Mouse (Mus musculus) MEL (cell line): Measurements from ENCODE around the gene Eef1b2. TPM values are rescaled to one million over a fixed set of nuclear protein-coding genes. Genes with fewer than 3 reads are reported as not detected.

ENCODE experiments used
- DNase-seq: peaks from one replicate; pipeline ENCODE4 v3.0.0; 2011; ENCODE audit warnings: low read depth, low spot score
- H3K27ac ChIP-seq: 2 replicates; pipeline ENCODE4 v1.5.1; 2012; ENCODE audit warnings: low read depth, mild to moderate bottlenecking, control low read depth, low read length, moderate library complexity; ENCODE audit not compliant: control insufficient read depth
- H3K27me3 ChIP-seq, 2 experiments: fragments of 150-350 bp in 1 of 2; sonication (generic) in 1 of 2; 2 replicates each; pipeline ENCODE4 v1.6.1; 2012; ENCODE audit warnings: low read length in 2 of 2, mild to moderate bottlenecking in 2 of 2, improper control_type of control experiment in 1 of 2, moderate library complexity in 1 of 2; ENCODE audit not compliant: insufficient read depth in 2 of 2, control insufficient read depth in 1 of 2
- H3K36me3 ChIP-seq, 2 experiments: 2 replicates each; pipeline ENCODE4 v1.6.1; 2012 to 2014; ENCODE audit warnings: low read length in 2 of 2, improper control_type of control experiment in 1 of 2, inconsistent platforms in 1 of 2, mild to moderate bottlenecking in 1 of 2; ENCODE audit not compliant: insufficient read depth in 2 of 2, control insufficient read depth in 1 of 2
- H3K4me1 ChIP-seq, 2 experiments: fragments of 150-350 bp in 1 of 2; sonication (generic) in 1 of 2; 2 replicates each; pipeline ENCODE4 v1.6.1; 2012; ENCODE audit warnings: low read length in 2 of 2, improper control_type of control experiment in 1 of 2, mild to moderate bottlenecking in 1 of 2; ENCODE audit not compliant: insufficient read depth in 2 of 2, control insufficient read depth in 1 of 2
- H3K4me3 ChIP-seq, 2 experiments: fragments of 150-350 bp in 1 of 2; sonication (generic) in 1 of 2; 2 replicates each; pipeline ENCODE4 v1.5.1; 2012; ENCODE audit warnings: low read depth in 2 of 2, low read length in 2 of 2, mild to moderate bottlenecking in 2 of 2, moderate library complexity in 2 of 2, control low read depth in 1 of 2, improper control_type of control experiment in 1 of 2; ENCODE audit not compliant: control insufficient read depth in 1 of 2, insufficient read depth in 1 of 2
- H3K79me2 ChIP-seq: 2 replicates; pipeline ENCODE4 v1.6.1; 2012; ENCODE audit warnings: mild to moderate bottlenecking, low read length, moderate library complexity; ENCODE audit not compliant: control insufficient read depth, poor library complexity, insufficient read depth
- H3K9ac ChIP-seq: 2 replicates; pipeline ENCODE4 v1.6.1; 2012; ENCODE audit warnings: low read depth, mild to moderate bottlenecking, control low read depth, low read length, moderate library complexity; ENCODE audit not compliant: control insufficient read depth, poor library complexity, severe bottlenecking
- H3K9me3 ChIP-seq: fragments of 150-350 bp; sonication (generic); replicated peaks from 2 replicates; pipeline ENCODE4 v1.6.1; 2012; ENCODE audit warnings: mild to moderate bottlenecking, low read length, improper control_type of control experiment, moderate library complexity; ENCODE audit not compliant: insufficient read depth
- ELF1 ChIP-seq: IDR thresholded peaks from 2 replicates; pipeline ENCODE4 v1.6.1; 2014; ENCODE audit warnings: low read depth, mild to moderate bottlenecking, inconsistent platforms, low read length, improper control_type of control experiment, moderate library complexity
- EP300 ChIP-seq, 2 experiments: IDR thresholded peaks; 2 replicates each; pipeline ENCODE4 v1.6.1; 2011; ENCODE audit warnings: improper control_type of control experiment in 2 of 2, low read length in 2 of 2, low read depth in 1 of 2, mild to moderate bottlenecking in 1 of 2
- ETS1 ChIP-seq: IDR thresholded peaks from 2 replicates; pipeline ENCODE4 v1.6.1; 2012; ENCODE audit warnings: low read depth, mild to moderate bottlenecking, inconsistent platforms, low read length, improper control_type of control experiment, moderate library complexity
- GABPA ChIP-seq: IDR thresholded peaks from 2 replicates; pipeline ENCODE4 v1.6.1; 2012; ENCODE audit warnings: low read depth, mild to moderate bottlenecking, inconsistent platforms, low read length, improper control_type of control experiment, moderate library complexity
- KAT2A ChIP-seq: conservative IDR thresholded peaks from 2 replicates; pipeline ENCODE4 v1.6.1; 2012; ENCODE audit warnings: low read depth, low read length, improper control_type of control experiment, inconsistent platforms
- MAX ChIP-seq: IDR thresholded peaks from 2 replicates; pipeline ENCODE4 v1.6.1; 2011; ENCODE audit warnings: low read length, improper control_type of control experiment
- MAZ ChIP-seq: IDR thresholded peaks from 2 replicates; pipeline ENCODE4 v1.6.1; 2012; ENCODE audit warnings: low read depth, mild to moderate bottlenecking, inconsistent platforms, low read length, improper control_type of control experiment
- MEF2A ChIP-seq: IDR thresholded peaks from 2 replicates; pipeline ENCODE4 v1.6.1; 2014; ENCODE audit warnings: low read depth, mild to moderate bottlenecking, inconsistent platforms, low read length, improper control_type of control experiment; ENCODE audit not compliant: poor library complexity, insufficient replicate concordance, severe bottlenecking; ENCODE audit errors: extremely low read depth
- MYC ChIP-seq: IDR thresholded peaks from 2 replicates; pipeline ENCODE4 v1.6.1; 2011; ENCODE audit warnings: low read depth, mild to moderate bottlenecking, low read length, improper control_type of control experiment, moderate library complexity
- NELFE ChIP-seq: IDR thresholded peaks from 2 replicates; pipeline ENCODE4 v1.6.1; 2011; ENCODE audit warnings: low read depth, low read length, improper control_type of control experiment
- NRF1 ChIP-seq: IDR thresholded peaks from 2 replicates; pipeline ENCODE4 v1.6.1; 2014; ENCODE audit warnings: low read depth, mild to moderate bottlenecking, inconsistent platforms, low read length, improper control_type of control experiment, moderate library complexity; ENCODE audit not compliant: poor library complexity, insufficient read depth, severe bottlenecking
- POLR2A ChIP-seq, 2 experiments: IDR thresholded peaks; 2 replicates each; pipeline ENCODE4 v1.6.1; 2011 to 2012; ENCODE audit warnings: low read length in 2 of 2, mild to moderate bottlenecking in 2 of 2, control low read depth in 1 of 2, improper control_type of control experiment in 1 of 2, low read depth in 1 of 2, moderate library complexity in 1 of 2; ENCODE audit not compliant: control insufficient read depth in 1 of 2, insufficient read depth in 1 of 2, poor library complexity in 1 of 2
- POLR2AphosphoS5 ChIP-seq: IDR thresholded peaks from 2 replicates; pipeline ENCODE4 v1.6.1; 2012; ENCODE audit warnings: low read depth, borderline replicate concordance, mild to moderate bottlenecking, inconsistent platforms, low read length, moderate library complexity, mixed read lengths
- RCOR1 ChIP-seq: IDR thresholded peaks from 2 replicates; pipeline ENCODE4 v1.6.1; 2012; ENCODE audit warnings: low read depth, mild to moderate bottlenecking, inconsistent platforms, low read length, improper control_type of control experiment
- SIN3A ChIP-seq: IDR thresholded peaks from 2 replicates; pipeline ENCODE4 v1.6.1; 2012; ENCODE audit warnings: low read length, improper control_type of control experiment, inconsistent platforms
- SMC3 ChIP-seq: IDR thresholded peaks from 2 replicates; pipeline ENCODE4 v1.6.1; 2011; ENCODE audit warnings: low read depth, low read length, improper control_type of control experiment
- TAL1 ChIP-seq: IDR thresholded peaks from 2 replicates; pipeline ENCODE4 v1.6.1; 2012; ENCODE audit warnings: mild to moderate bottlenecking, inconsistent platforms, low read length, moderate library complexity, mixed read lengths
- TBP ChIP-seq: IDR thresholded peaks from 2 replicates; pipeline ENCODE4 v1.8.0; 2011; ENCODE audit warnings: low read depth, low read length, improper control_type of control experiment
- TCF12 ChIP-seq: IDR thresholded peaks from 2 replicates; pipeline ENCODE4 v1.6.1; 2014; ENCODE audit warnings: low read depth, mild to moderate bottlenecking, inconsistent platforms, low read length, improper control_type of control experiment, moderate library complexity
- UBTF ChIP-seq: IDR thresholded peaks from 2 replicates; pipeline ENCODE4 v1.6.1; 2012; ENCODE audit warnings: low read depth, mild to moderate bottlenecking, inconsistent platforms, low read length, improper control_type of control experiment, moderate library complexity, borderline replicate concordance; ENCODE audit not compliant: insufficient read depth
- USF2 ChIP-seq, 2 experiments: IDR thresholded peaks; 2 replicates each; pipeline ENCODE4 v1.6.1; 2011 to 2012; ENCODE audit warnings: improper control_type of control experiment in 2 of 2, low read length in 2 of 2, borderline replicate concordance in 1 of 2, inconsistent platforms in 1 of 2, low read depth in 1 of 2, mild to moderate bottlenecking in 1 of 2; ENCODE audit not compliant: insufficient read depth in 1 of 2
- ZC3H11A ChIP-seq: IDR thresholded peaks from 2 replicates; pipeline ENCODE4 v1.6.1; 2012; ENCODE audit warnings: low read depth, mild to moderate bottlenecking, inconsistent platforms, low read length, improper control_type of control experiment
- polyA plus RNA-seq, 2 experiments: library from polyadenylated mRNA; stranded (reverse) in 1 of 2; unstranded in 1 of 2; fragments of >175 nt in 1 of 2; fragments of >200 nt in 1 of 2; gene quantifications; 2 replicates each; pipeline versions ENCODE4 v1.2.1 to v1.2.4; 2012; ENCODE audit warnings: low replicate concordance in 2 of 2, low read depth in 1 of 2; ENCODE audit not compliant: insufficient read length in 2 of 2, insufficient read depth in 1 of 2, missing spikeins in 1 of 2
- total RNA-seq: library from RNA; depleted of rRNA; stranded (reverse); fragments of 300-350 nt; gene quantifications from 2 replicates; pipeline ENCODE4 v1.2.3, GENCODE M21; 2012

The Eef1b2 gene
- total and polyA plus RNA-seq, 3 experiments = 1,696 to 2,991 (median 1,846) TPM

- Histone ChIP-seq H3K27ac (no peak overlapping the region), H3K9ac (no peak overlapping the region), H3K79me2 (no peaks in the 10 kb centered on the region), H3K4me1 (no peaks in the 10 kb centered on the region), H3K36me3 (no peaks in the 10 kb centered on the region), H3K9me3 (no peaks in the 10 kb centered on the region), H3K27me3 (no peaks in the 10 kb centered on the region), H3K4me3 (no peak overlapping the region)
- TF ChIP-seq MAZ = no peak
- no peak for TF ChIP-seq TAL1
- no peak for TF ChIP-seq USF2 (IDR thresholded peaks at IDR 0.05; ENCODE audit: borderline replicate concordance in 1 of 2, insufficient read depth in 1 of 2, low read depth in 1 of 2, low read length in 2 of 2)
- no peak for TF ChIP-seq ETS1
- TF ChIP-seq MAX = no peak
- TF ChIP-seq NELFE = no peak
- TF ChIP-seq NRF1 = no peak
- no peak for TF ChIP-seq ZC3H11A
- no peak for TF ChIP-seq SIN3A
- no peak for DNase-seq
Observed at GRCm38 (mm10) chr1:63201672-63202071, 25.0 kb downstream of the Eef1b2 start.

GRCm38 (mm10) chr1:63203471-63203870 is 26.8 kb downstream of the Eef1b2 start:
- TF ChIP-seq KAT2A (no peak), UBTF (no peak), MYC (no peak), GABPA (no peak)
- TF ChIP-seq, all 39 proteins: peak for 0
- H3K27me3 ChIP-seq = no peaks in the 10 kb centered on the region
- DNase-seq = no peak
- H3K27ac ChIP-seq = no peak overlapping the region
- H3K36me3 ChIP-seq = no peaks in the 10 kb centered on the region
- no peak overlapping the region for H3K9ac ChIP-seq
- H3K4me3 ChIP-seq = no peak overlapping the region
- H3K4me1 ChIP-seq = no peaks in the 10 kb centered on the region
- no peaks in the 10 kb centered on the region for H3K9me3 ChIP-seq
- H3K79me2 ChIP-seq = no peaks in the 10 kb centered on the region

GRCm38 (mm10) chr1:63203950-63204659 is 27.5 kb downstream of the Eef1b2 start:
- no peak overlapping the region for H3K9ac ChIP-seq
- no peak for DNase-seq

More at GRCm38 (mm10) chr1:63203950-63204659, 27.5 kb downstream of the Eef1b2 start:
- H3K4me3 ChIP-seq = no peak overlapping the region
- no peak overlapping the region for H3K27ac ChIP-seq
- no peaks in the 10 kb centered on the region for H3K79me2 ChIP-seq
- H3K36me3 ChIP-seq = no peaks in the 10 kb centered on the region
- H3K9me3 ChIP-seq = no peaks in the 10 kb centered on the region
- no peaks in the 10 kb centered on the region for H3K27me3 ChIP-seq
- TF ChIP-seq ZC3H11A (no peak), RCOR1 (no peak), NRF1 (no peak), POLR2A (IDR thresholded peaks at IDR 0.05; ENCODE audit: control insufficient read depth in 1 of 2, insufficient read depth in 1 of 2, low read depth in 1 of 2, low read length in 2 of 2, poor library complexity in 1 of 2) (no peak), EP300 (IDR thresholded peaks at IDR 0.05; ENCODE audit: low read depth in 1 of 2, low read length in 2 of 2) (no peak), MEF2A (no peak), TCF12 (no peak), POLR2AphosphoS5 (no peak), SMC3 (no peak), MYC (no peak), TBP (no peak), GABPA (no peak), UBTF (no peak), ELF1 (no peak), MAX (no peak)
- no peaks in the 10 kb centered on the region for H3K4me1 ChIP-seq
